Mouse (Mus musculus) retina, adult 2 months (tissue): Measurements from ENCODE around the gene Erg28.

ENCODE experiments used
- DNase-seq: peaks from one replicate; pipeline ENCODE4 v3.0.0-alpha.2; 2012; ENCODE audit warnings: low read depth, low spot score

Gene Erg28

DNA sequence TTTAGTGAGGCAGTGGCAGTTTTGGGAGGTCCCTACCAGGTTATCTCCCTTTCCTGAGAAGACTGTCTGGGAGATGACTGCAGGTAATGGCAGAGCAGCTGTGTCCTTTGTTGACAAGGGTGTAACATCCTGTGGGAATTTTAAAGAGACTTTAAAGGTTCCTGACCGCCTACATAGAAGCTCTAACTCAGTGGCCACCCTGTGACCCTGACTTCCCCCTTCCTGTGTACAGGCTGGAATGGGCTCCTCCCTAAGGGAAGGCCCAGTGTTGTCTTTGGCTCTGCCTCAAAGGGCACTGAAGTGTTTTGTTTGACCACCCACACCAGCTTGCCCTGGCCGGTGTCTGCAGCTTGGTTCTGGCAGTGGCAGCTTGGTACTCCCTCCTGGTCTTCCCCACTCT, 10.8 kb downstream of the Erg28 start:
- no peak for DNase-seq

GRCm38 (mm10) chr12:85811676-85812075, 12.7 kb downstream of the Erg28 start:
- DNase-seq: no peak

DNA sequence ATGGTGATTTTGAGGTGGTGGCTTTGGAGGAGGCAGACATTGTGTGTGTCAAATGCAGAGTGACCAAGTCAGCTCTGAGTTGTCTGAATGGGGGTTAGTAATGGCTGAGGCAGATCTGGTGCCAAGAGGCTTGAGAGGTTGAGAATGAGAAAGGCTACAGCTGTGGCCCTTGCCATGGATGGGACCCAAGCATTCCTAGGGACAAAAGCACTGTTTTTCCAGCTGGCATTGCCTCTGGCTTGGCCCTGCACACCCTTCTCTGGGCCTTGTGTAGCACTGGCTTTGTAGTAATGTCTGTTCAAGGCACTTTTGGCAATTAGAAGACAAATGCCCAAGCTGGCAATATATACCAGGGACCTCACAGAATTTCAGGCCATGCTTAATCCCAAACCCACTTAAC, 13.4 kb downstream of the Erg28 start:
- no peak for DNase-seq

DNA sequence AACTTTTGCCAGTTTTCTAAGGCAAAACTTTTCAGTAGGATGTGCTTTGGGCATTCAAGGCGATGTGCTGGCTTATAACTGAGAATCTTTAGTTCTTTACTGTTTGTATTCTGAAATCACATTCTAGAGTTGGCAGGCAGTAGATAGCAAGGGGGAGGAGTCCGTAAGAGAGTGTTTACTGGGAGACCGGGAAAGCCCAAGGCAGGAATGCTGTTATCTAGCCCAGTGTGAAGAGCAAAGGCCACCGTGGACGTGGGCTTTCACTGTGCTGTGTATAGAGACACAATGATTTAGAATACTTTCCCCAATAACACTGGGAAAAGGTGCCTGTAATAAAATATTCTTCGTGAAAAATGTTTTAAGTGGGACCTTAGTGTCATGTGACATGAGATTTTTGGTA, 14.6 kb downstream of the Erg28 start:
- DNase-seq: no peak

DNA sequence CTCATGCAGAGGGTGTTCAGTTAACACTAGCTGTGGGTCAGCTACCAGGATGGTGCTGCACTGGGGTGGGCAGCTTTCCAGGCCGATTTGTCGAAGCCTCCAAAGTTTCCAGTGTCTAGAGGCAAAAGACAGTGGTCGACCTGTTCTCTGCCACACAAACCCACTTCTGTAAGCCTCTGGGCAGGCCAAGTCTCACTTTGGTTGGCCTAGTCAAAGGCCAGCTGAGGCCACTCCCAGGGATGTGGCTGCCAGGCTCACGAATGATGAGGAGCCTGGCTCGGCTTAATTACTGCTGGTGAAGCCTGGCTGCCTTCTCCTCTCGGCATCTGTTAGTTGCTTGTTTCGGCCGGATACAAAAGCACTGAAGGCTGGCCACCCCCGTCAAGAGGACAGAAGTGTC, 24.3 kb downstream of the Erg28 start:
- no peak for DNase-seq

GRCm38 (mm10) chr12:85795551-85795950, 28.8 kb downstream of the Erg28 start:
- DNase-seq: no peak

GRCm38 (mm10) chr12:85794094-85794493, 30.3 kb downstream of the Erg28 start:
- no peak for DNase-seq

DNA sequence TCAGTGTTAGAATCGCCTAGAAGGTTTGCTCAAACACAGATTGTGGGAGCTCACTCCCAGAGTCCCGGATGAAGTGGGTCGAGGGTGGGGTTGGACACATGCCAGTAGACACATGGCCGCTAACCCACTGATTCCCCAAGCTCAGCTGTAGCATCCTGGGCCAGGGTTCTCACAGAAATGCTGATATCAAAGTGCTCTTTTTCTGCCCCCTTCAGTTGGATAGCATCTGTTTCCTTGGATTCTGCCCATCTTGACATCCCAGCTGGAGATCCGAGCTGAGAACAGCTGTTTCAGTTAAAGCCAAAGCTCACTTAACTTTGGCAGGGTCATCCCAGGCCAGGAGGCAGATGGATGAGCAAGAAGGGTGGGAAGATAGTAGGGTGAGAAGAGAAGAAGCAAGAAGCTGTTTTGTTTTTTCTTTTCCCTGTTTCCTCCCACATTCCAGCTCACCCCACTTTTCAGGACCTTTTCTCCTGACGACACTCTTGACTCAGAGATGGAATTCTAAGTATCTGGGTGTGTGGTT, 31.5 kb downstream of the Erg28 start:
- no peak for DNase-seq

DNA sequence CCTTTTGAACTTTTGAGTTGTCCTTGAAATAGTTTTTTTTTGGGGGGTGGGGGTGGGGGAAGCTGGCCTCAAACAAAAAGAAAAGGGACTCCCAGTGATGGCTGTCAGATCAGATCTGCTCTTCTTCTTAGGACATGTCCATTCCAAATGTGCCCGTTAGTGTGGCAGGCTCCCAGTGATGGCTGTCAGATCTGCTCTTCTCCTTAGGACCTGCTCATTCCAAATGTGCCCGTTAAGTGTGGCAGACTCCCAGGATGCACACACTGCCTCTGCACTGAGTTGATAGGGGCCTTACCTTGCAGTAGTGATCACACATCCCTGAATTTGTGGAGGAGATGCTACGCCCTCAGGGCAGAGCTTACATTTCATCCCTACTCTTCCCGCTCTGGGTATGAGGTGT, 32.2 kb downstream of the Erg28 start:
- DNase-seq: no peak

DNA sequence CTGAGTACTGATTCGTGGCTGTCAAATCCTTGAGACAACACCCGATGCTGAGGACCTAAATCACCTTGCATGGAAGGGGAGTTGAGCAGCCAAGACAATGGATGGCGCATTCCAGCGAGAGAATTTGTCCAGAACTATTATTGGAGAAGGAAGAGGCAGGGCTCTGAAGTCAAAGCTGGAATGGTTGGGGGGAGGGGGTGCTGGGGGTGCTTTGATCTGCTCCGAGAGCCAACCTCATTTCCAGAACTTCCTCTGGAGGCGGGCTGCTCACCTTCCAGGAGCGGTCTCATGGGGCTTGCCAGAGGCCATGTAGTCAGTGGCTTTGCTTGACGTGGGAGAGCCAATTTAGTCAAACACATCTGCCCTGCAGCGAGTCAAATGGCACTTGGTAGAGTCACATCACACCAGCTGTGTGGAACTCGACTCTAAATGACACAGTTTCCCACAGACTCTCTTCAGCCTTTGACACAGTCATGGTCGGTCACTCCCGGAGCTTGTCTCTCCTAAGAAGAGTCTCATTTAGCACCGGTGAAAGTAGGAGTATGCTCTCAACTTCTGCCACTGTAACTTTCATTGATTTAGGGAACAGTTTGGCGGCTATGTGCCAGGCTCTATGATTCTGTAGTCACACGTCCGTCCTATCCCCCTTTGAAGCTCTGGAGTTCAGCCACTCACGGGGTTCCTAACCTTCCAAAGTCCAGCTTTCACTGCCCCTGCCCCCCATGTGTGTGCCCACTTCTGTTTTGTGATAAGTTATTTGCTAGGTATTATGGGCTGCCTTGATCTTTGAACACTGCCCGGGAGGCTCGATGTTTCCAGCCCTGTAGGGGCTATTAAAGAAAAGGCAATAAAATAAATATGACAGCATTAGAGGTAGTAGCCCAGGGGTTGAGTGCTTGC, 39.2 kb downstream of the Erg28 start:
- no peak for DNase-seq

DNA sequence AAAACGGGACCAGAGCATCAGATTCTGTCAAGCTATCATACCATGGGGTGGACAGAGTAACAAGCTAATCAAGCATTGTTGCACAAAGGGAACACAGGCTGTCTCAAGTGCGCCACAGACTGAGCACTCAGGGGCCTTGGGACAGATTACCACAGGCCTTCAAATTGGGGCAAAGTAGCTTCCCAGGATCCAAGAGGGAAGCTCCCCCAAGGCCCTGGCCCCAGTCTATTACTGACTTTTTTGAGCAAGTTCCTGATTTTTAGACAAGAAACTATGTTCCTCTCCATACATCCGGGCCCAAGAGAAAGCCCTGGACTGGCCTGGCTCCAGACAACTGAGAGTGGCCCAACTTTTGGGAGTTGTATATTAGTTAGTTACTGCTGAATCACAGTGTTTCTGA, 42.7 kb downstream of the Erg28 start:
- no peak for DNase-seq

- DNase-seq: no peak
Observed at GRCm38 (mm10) chr12:85779707-85780106, 44.6 kb downstream of the Erg28 start.

DNA sequence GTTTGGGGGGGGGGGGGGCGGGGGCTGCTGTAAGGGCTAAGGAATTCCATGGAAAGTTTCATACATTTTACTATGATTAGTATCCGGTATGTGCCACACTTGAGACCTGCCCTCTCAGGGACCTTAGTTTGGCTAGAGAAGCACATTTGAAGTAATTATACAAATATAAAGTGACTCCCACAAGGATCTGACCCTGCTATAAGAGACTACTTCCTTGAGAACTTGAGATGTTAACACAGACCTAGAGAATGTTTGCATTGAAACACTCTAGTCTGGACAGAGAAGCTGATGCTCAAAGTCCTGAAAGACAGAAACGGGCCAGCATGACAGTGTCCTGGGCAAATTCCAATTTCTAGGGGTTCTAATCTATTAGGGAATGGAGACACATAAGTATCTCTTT, 45.4 kb downstream of the Erg28 start:
- no peak for DNase-seq

GRCm38 (mm10) chr12:85771356-85771755, 53.0 kb downstream of the Erg28 start:
- no peak for DNase-seq

DNA sequence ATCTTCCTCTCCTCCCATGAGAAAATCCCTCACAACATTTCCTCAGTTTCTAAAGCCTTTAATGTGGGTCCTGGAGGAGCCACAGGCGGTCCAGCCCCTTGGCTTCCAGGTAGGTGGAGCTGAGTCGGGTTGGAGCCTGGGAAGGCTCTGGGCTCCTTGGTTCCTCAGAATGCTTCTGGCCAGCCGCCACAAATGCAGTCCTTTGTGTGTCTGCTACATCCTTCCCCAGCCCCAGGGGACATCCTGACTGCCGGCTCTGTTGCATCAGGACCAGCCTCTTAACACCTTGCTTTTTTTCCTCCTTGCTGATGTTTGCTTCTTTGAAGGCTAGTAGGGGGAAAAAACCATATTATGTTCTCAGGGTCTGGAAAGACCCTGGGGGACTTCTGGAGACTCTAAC, 56.6 kb downstream of the Erg28 start:
- no peak for DNase-seq

DNA sequence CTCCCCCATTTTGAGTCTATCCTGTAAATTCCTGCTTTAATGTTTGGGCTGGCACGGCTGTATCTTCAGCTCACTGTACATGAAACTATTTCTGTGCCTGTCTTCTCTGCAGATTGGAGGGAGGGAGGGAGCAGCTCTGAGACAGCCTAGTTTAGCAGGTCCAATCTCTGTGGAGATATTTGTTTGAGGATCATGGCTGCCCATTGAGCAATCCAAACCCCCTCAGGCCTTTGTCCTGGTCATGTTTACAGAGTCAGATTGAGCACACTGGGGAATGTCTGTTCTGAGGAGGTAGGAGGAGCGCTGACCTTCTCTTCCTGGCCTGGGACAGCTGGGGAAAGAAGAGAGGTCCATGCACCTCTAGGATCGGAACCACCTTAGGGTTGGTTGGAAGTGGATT, 58.1 kb downstream of the Erg28 start:
- DNase-seq: no peak
